Mouse (Mus musculus): ENCODE data around the gene Adamtsl4. TPM values are rescaled to one million over a fixed set of nuclear protein-coding genes. Genes with fewer than 3 reads are reported as not detected.

Gene Adamtsl4
- polyA plus RNA-seq, 1 experiment from 2014 or later = 2.6 TPM

GRCm38 (mm10) chr3:95731802-95732201 is 44.1 kb upstream of the Adamtsl4 start:
- no peaks in the 10 kb centered on the region for H3K27me3 ChIP-seq (ENCODE audit: insufficient read depth, low read length)
- no peak overlapping the region for H3K4me3 ChIP-seq (ENCODE audit: low read depth, low read length)
- no peak for ATAC-seq
- DNase-seq = no peak
- no peak overlapping the region for H3K4me2 ChIP-seq (ENCODE audit: low read depth, low read length)
- 85% methylated on average over 4 of the region's 4 CpGs for WGBS (ENCODE audit: insufficient replicate concordance)
- H3K9me3 ChIP-seq (ENCODE audit: low read length) = no peaks in the 10 kb centered on the region
- peaks cover 8% of the 10 kb centered on the region for H3K36me3 ChIP-seq (replicated peaks; ENCODE audit: insufficient read depth, low read length)
- H3K4me1 ChIP-seq (ENCODE audit: insufficient read depth) = peaks cover 17% of the 10 kb centered on the region
- TF ChIP-seq EP300 (IDR thresholded peaks at IDR 0.05; ENCODE audit: low read depth) = no peak
- TF ChIP-seq CTCF (IDR thresholded peaks at IDR 0.05; ENCODE audit: low read depth) = peak; percentile 23
- no peak overlapping the region for H3K9ac ChIP-seq (replicated peaks)
- no peak overlapping the region for H3K27ac ChIP-seq (ENCODE audit: low read depth)

- DNase-seq (no peak), ATAC-seq (no peak)
- Histone ChIP-seq H3K4me3 (ENCODE audit: low read depth, low read length) (no peak overlapping the region), H3K27me3 (ENCODE audit: insufficient read depth, low read length) (no peaks in the 10 kb centered on the region), H3K4me2 (ENCODE audit: low read depth, low read length) (no peak overlapping the region), H3K9ac (replicated peaks) (no peak overlapping the region), H3K9me3 (ENCODE audit: low read length) (no peaks in the 10 kb centered on the region), H3K36me3 (replicated peaks; ENCODE audit: insufficient read depth, low read length) (peaks cover 4% of the 10 kb centered on the region), H3K4me1 (ENCODE audit: insufficient read depth) (peaks cover 17% of the 10 kb centered on the region), H3K27ac (ENCODE audit: low read depth) (no peak overlapping the region)
- 72% methylated on average over 7 of the region's 7 CpGs for WGBS (ENCODE audit: insufficient replicate concordance)
- TF ChIP-seq CTCF (IDR thresholded peaks at IDR 0.05; ENCODE audit: low read depth) = no peak
- no peak for TF ChIP-seq EP300 (IDR thresholded peaks at IDR 0.05; ENCODE audit: low read depth)
These were observed 42.7 kb upstream of the Adamtsl4 start for GRCm38 (mm10) chr3:95730431-95730830.

- no peak for TF ChIP-seq CTCF (IDR thresholded peaks at IDR 0.05; ENCODE audit: low read depth)
- TF ChIP-seq EP300 (IDR thresholded peaks at IDR 0.05; ENCODE audit: low read depth) = no peak
- 84% methylated on average over 2 of the region's 2 CpGs for WGBS (ENCODE audit: insufficient replicate concordance)
- H3K27ac ChIP-seq (ENCODE audit: low read depth) = no peak overlapping the region
- no peak for DNase-seq
- H3K36me3 ChIP-seq (replicated peaks; ENCODE audit: insufficient read depth, low read length) = no peaks in the 10 kb centered on the region
- no peak overlapping the region for H3K9ac ChIP-seq (replicated peaks)
- ATAC-seq = no peak
- no peak overlapping the region for H3K4me2 ChIP-seq (ENCODE audit: low read depth, low read length)
- 0 out of 2 replicates have a peak, but pooled peaks cover 9% of the 10 kb centered on the region for H3K4me1 ChIP-seq (ENCODE audit: insufficient read depth)
- no peaks in the 10 kb centered on the region for H3K27me3 ChIP-seq (ENCODE audit: insufficient read depth, low read length)
- no peak overlapping the region for H3K4me3 ChIP-seq (ENCODE audit: low read depth, low read length)
- no peaks in the 10 kb centered on the region for H3K9me3 ChIP-seq (ENCODE audit: low read length)
These were observed 41.2 kb upstream of the Adamtsl4 start for GRCm38 (mm10) chr3:95728906-95729305.

GRCm38 (mm10) chr3:95726696-95727358 is 39.1 kb upstream of the Adamtsl4 start:
- no peak for TF ChIP-seq EP300 (IDR thresholded peaks at IDR 0.05; ENCODE audit: low read depth)
- no peak for TF ChIP-seq CTCF (IDR thresholded peaks at IDR 0.05; ENCODE audit: low read depth)
- no peak for ATAC-seq
- Histone ChIP-seq H3K4me2 (ENCODE audit: low read depth, low read length) (no peak overlapping the region), H3K9me3 (ENCODE audit: low read length) (no peaks in the 10 kb centered on the region), H3K27ac (ENCODE audit: low read depth) (no peak overlapping the region), H3K27me3 (ENCODE audit: insufficient read depth, low read length) (no peaks in the 10 kb centered on the region), H3K4me1 (ENCODE audit: insufficient read depth) (no peaks in the 10 kb centered on the region), H3K36me3 (replicated peaks; ENCODE audit: insufficient read depth, low read length) (no peaks in the 10 kb centered on the region), H3K4me3 (ENCODE audit: low read depth, low read length) (no peak overlapping the region), H3K9ac (replicated peaks) (no peak overlapping the region)
- no peak for DNase-seq
- 57% methylated on average over 7 of the region's 7 CpGs for WGBS (ENCODE audit: insufficient replicate concordance)

- TF ChIP-seq CTCF (IDR thresholded peaks at IDR 0.05; ENCODE audit: low read depth) (no peak), EP300 (IDR thresholded peaks at IDR 0.05; ENCODE audit: low read depth) (no peak)
- Histone ChIP-seq H3K9me3 (ENCODE audit: low read length) (no peaks in the 10 kb centered on the region), H3K9ac (replicated peaks) (no peak overlapping the region), H3K36me3 (replicated peaks; ENCODE audit: insufficient read depth, low read length) (no peaks in the 10 kb centered on the region), H3K4me2 (ENCODE audit: low read depth, low read length) (no peak overlapping the region), H3K27ac (ENCODE audit: low read depth) (no peak overlapping the region), H3K27me3 (ENCODE audit: insufficient read depth, low read length) (no peaks in the 10 kb centered on the region), H3K4me3 (ENCODE audit: low read depth, low read length) (no peak overlapping the region), H3K4me1 (ENCODE audit: insufficient read depth) (no peaks in the 10 kb centered on the region)
- 77% methylated on average over 7 of the region's 7 CpGs for WGBS (ENCODE audit: insufficient replicate concordance)
- DNase-seq (no peak), ATAC-seq (no peak)
These were observed 38.1 kb upstream of the Adamtsl4 start for GRCm38 (mm10) chr3:95725863-95726262.

GRCm38 (mm10) chr3:95722386-95722785 is 34.7 kb upstream of the Adamtsl4 start:
- Histone ChIP-seq H3K4me3 (ENCODE audit: low read depth, low read length) (no peak overlapping the region), H3K9me3 (ENCODE audit: low read length) (no peaks in the 10 kb centered on the region), H3K36me3 (replicated peaks; ENCODE audit: insufficient read depth, low read length) (no peaks in the 10 kb centered on the region), H3K27me3 (ENCODE audit: insufficient read depth, low read length) (no peaks in the 10 kb centered on the region), H3K27ac (ENCODE audit: low read depth) (no peak overlapping the region), H3K4me2 (ENCODE audit: low read depth, low read length) (no peak overlapping the region), H3K9ac (replicated peaks) (no peak overlapping the region), H3K4me1 (ENCODE audit: insufficient read depth) (no peaks in the 10 kb centered on the region)
- no peak for TF ChIP-seq EP300 (IDR thresholded peaks at IDR 0.05; ENCODE audit: low read depth)
- TF ChIP-seq CTCF (IDR thresholded peaks at IDR 0.05; ENCODE audit: low read depth) = no peak
- ATAC-seq = no peak
- 63% methylated on average over 3 of the region's 3 CpGs for WGBS (ENCODE audit: insufficient replicate concordance)
- DNase-seq = no peak
